Mouse (Mus musculus) small intestine, adult 2 months (tissue): ENCODE results near the gene Hpgd.

Experiments used
- CTCF ChIP-seq: fragments of 200-500 bp; IDR thresholded peaks from 2 replicates; pipeline ENCODE4 v1.5.1; 2012; ENCODE audit warnings: low read depth, mild to moderate bottlenecking, control low read depth, inconsistent platforms, low read length, moderate library complexity, mixed read lengths; ENCODE audit not compliant: insufficient replicate concordance, insufficient read length; ENCODE audit errors: extremely low read depth
- POLR2A ChIP-seq: fragments of 200-500 bp; IDR thresholded peaks from 2 replicates; pipeline ENCODE4 v1.6.1; 2012; ENCODE audit warnings: low read depth, mild to moderate bottlenecking, control low read depth, inconsistent platforms, low read length, moderate library complexity

DNA sequence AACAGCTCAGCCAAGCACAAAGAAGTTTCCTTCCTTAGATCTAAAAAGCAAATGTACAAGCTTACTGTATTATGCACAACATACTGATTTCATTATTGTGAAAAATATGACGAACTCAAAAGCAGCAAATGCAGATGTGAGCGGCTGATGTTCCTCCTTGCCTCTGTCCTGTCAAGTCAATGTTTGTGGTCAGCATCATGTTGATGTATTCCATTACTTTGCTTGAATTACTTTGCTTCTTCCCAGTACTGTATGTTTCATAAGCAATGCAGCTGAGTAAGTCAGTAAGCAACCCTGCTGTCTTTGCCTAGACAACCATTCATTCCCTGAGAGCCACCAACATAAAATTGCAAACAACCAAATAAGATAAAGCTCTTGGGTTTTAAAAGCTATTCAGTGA is 7.7 kb upstream of the Hpgd start:
- TF ChIP-seq POLR2A (no peak), CTCF (no peak)
